31 mouse cellular contexts compared by ENCODE assay signal in genomic region chr4:4076001-4076400, GRCm38 (mm10). TPM values are rescaled to one million over a fixed set of nuclear protein-coding genes. Genes with fewer than 3 reads are reported as not detected.
"Had no signal": no experiment of that assay in that cellular context is flagged by ENCODE, and none has a peak within 500 bp of the region (broad histone marks: within the 10 kb centered on the region; RNA-seq: fewer than 3 reads in every experiment).

No protein-coding gene starts in this region.

- ATAC-seq: hindbrain, embryonic 16.5 days; inflammation-experienced regulatory T-cells, adult 6 months; intestine, embryonic 15.5 days; liver, embryonic 12.5 days had no signal

- H3K4me3 ChIP-seq: gastrocnemius, adult 2 months; heart, adult 2 months; heart, embryonic 13.5 days; heart, embryonic 15.5 days; hindbrain, embryonic 10.5 days; hindbrain, embryonic 12.5 days; intestine, embryonic 15.5 days; limb, embryonic 13.5 days; limb, embryonic 15.5 days; liver, embryonic 12.5 days had no signal

- H3K9me3 ChIP-seq: heart, embryonic 13.5 days; heart, embryonic 15.5 days; hindbrain, embryonic 10.5 days; hindbrain, embryonic 12.5 days; intestine, embryonic 15.5 days; limb, embryonic 13.5 days; limb, embryonic 15.5 days; liver, embryonic 12.5 days had no signal

- H3K4me1 ChIP-seq: heart, embryonic 13.5 days; heart, embryonic 15.5 days; hindbrain, embryonic 10.5 days; hindbrain, embryonic 12.5 days; intestine, embryonic 15.5 days; limb, embryonic 13.5 days; limb, embryonic 15.5 days; liver, embryonic 12.5 days had no signal

- H3K27ac ChIP-seq: gastrocnemius, adult 2 months; heart, adult 2 months; heart, embryonic 13.5 days; heart, embryonic 15.5 days; hindbrain, embryonic 10.5 days; hindbrain, embryonic 12.5 days; hindbrain, embryonic 14.5 days; intestine, embryonic 15.5 days; limb, embryonic 13.5 days; limb, embryonic 15.5 days; liver, embryonic 12.5 days had no signal

- H3K4me2 ChIP-seq: heart, embryonic 11.5 days; heart, embryonic 13.5 days; heart, embryonic 15.5 days; hindbrain, embryonic 12.5 days; hindbrain, embryonic 14.5 days; intestine, embryonic 15.5 days; limb, embryonic 13.5 days; limb, embryonic 15.5 days; liver, embryonic 12.5 days had no signal

- DNase-seq: gastrocnemius, adult 2 months; gastrocnemius, postnatal 10 days; gastrocnemius, postnatal 25 days; heart, adult 2 months; heart, postnatal 14 days; heart, postnatal 36 days; kidney, adult 18-20 months; kidney, adult 8-10 months; kidney, postnatal 10 days; kidney, postnatal 25 days; layer of hippocampus, adult 9-11 months; layer of hippocampus, postnatal 36 days; left cerebral cortex, postnatal 4 days had no signal

- H3K9ac ChIP-seq: heart, embryonic 13.5 days; heart, embryonic 15.5 days; hindbrain, embryonic 12.5 days; hindbrain, embryonic 14.5 days; intestine, embryonic 15.5 days; limb, embryonic 13.5 days; limb, embryonic 15.5 days; liver, embryonic 12.5 days had no signal

- H3K36me3 ChIP-seq: heart, embryonic 13.5 days; heart, embryonic 15.5 days; hindbrain, embryonic 10.5 days; hindbrain, embryonic 12.5 days; intestine, embryonic 15.5 days; limb, embryonic 13.5 days; limb, embryonic 15.5 days; liver, embryonic 12.5 days had no signal

- H3K27me3 ChIP-seq: heart, embryonic 13.5 days; heart, embryonic 15.5 days; hindbrain, embryonic 12.5 days; intestine, embryonic 15.5 days; limb, embryonic 13.5 days; limb, embryonic 15.5 days; liver, embryonic 12.5 days had no signal

RNA-seq across cellular contexts. Expression of gene Sdr16c6, which starts 1.3 kb away (rescaled TPM):
- polyA plus RNA-seq: frontal cortex, adult 2 months; heart, adult 2 months; heart, embryonic 11.5 days; heart, embryonic 13.5 days; heart, embryonic 15.5 days; heart, postnatal 0 days; hindbrain, embryonic 10.5 days; hindbrain, embryonic 12.5 days; hindbrain, embryonic 14.5 days; hindbrain, embryonic 16.5 days; inflammation-experienced regulatory T-cells, adult 6 months; kidney, embryonic 14.5 days; kidney, embryonic 16.5 days; limb, embryonic 11.5 days; liver, adult 2 months; liver, embryonic 12.5 days had no signal
